ENCODE assay signal across 20 mouse cellular contexts in genomic region chr8:110738591-110739195, GRCm38 (mm10). TPM values are rescaled to one million over a fixed set of nuclear protein-coding genes. Genes with fewer than 3 reads are reported as not detected.
DNase-seq lines count a peak whose midpoint lies in the region; ATAC-seq and TF ChIP-seq lines count a peak whose summit lies in the region.
"Had no signal": no experiment of that assay in that cellular context is flagged by ENCODE, and none has a peak within 500 bp of the region (broad histone marks: within the 10 kb centered on the region; RNA-seq: fewer than 3 reads in every experiment).

No protein-coding gene starts in this region.

- no peaks in the 10 kb centered on the region for H3K27me3 ChIP-seq in heart, embryonic 13.5 days (replicated peaks)
- H3K27me3 ChIP-seq in stomach, embryonic 15.5 days (replicated peaks), result no peaks in the 10 kb centered on the region
- H3K27me3 ChIP-seq in stomach, postnatal 0 days (ENCODE audit: control insufficient read depth, insufficient read depth, low read length), result no peaks in the 10 kb centered on the region
- H3K27me3 ChIP-seq: embryonic facial prominence, embryonic 12.5 days; forebrain, embryonic 12.5 days; hindbrain, embryonic 13.5 days; neural tube, embryonic 15.5 days had no signal

- peak; percentile 26; the same call in 1 of the 2 replicates for ATAC-seq in heart, embryonic 13.5 days (ENCODE audit: extremely low read depth, insufficient number of reproducible peaks, low FRiP score, low TSS enrichment)
- 0 out of 2 replicates have a peak, but pooled peaks have one; percentile 12 for ATAC-seq in stomach, embryonic 15.5 days (ENCODE audit: insufficient read depth, low FRiP score, low read depth)
- ATAC-seq in stomach, postnatal 0 days (ENCODE audit: low FRiP score, low TSS enrichment), result no peak
- ATAC-seq: midbrain, embryonic 16.5 days had no signal

- H3K4me2 ChIP-seq in heart, embryonic 13.5 days, result no peak overlapping the region
- no peak overlapping the region for H3K4me2 ChIP-seq in stomach, embryonic 15.5 days
- no peak overlapping the region for H3K4me2 ChIP-seq in stomach, postnatal 0 days (replicated peaks; ENCODE audit: low read depth)
- H3K4me2 ChIP-seq: embryonic facial prominence, embryonic 12.5 days; forebrain, embryonic 12.5 days; hindbrain, embryonic 13.5 days; neural tube, embryonic 15.5 days had no signal

- DNase-seq in cerebellum, adult 11 months, result peak; percentile 27
- DNase-seq in cerebellum, adult 9-10 months, result no peak
- DNase-seq in heart, postnatal 14 days, result no peak
- DNase-seq in stomach, postnatal 0 days (ENCODE audit: low spot score), result no peak
- DNase-seq in lung, postnatal 14 days, result no peak
- DNase-seq: adrenal gland, postnatal 36 days; gastrocnemius, postnatal 14 days; heart, adult 18-20 months; heart, postnatal 36 days; kidney, adult 11 months; right cerebral cortex, postnatal 25 days; thymus, postnatal 25 days had no signal

- 89% methylated on average over 35 of the region's 35 CpGs for WGBS in heart, embryonic 13.5 days
- WGBS in stomach, embryonic 15.5 days, result 86% methylated on average over 35 of the region's 35 CpGs
- WGBS in stomach, postnatal 0 days, result 94% methylated on average over 30 of the region's 35 CpGs

- no peak for TF ChIP-seq EP300 in stomach, postnatal 0 days (optimal IDR thresholded peaks at IDR 0.05)

- peaks cover 72% of the 10 kb centered on the region for H3K36me3 ChIP-seq in heart, embryonic 13.5 days
- H3K36me3 ChIP-seq in stomach, embryonic 15.5 days, result peaks cover 46% of the 10 kb centered on the region
- H3K36me3 ChIP-seq in stomach, postnatal 0 days (ENCODE audit: control insufficient read depth, insufficient read depth, low read length), result peaks cover 35% of the 10 kb centered on the region

- no peak overlapping the region for H3K9ac ChIP-seq in heart, embryonic 13.5 days
- no peak overlapping the region for H3K9ac ChIP-seq in stomach, embryonic 15.5 days
- H3K9ac ChIP-seq in stomach, postnatal 0 days (ENCODE audit: low read length), result no peak overlapping the region
- H3K9ac ChIP-seq: embryonic facial prominence, embryonic 12.5 days; forebrain, embryonic 12.5 days; hindbrain, embryonic 13.5 days; neural tube, embryonic 15.5 days had no signal

- H3K27ac ChIP-seq in heart, embryonic 13.5 days (replicated peaks), result no peak overlapping the region
- H3K27ac ChIP-seq in stomach, embryonic 15.5 days, result no peak overlapping the region
- no peak overlapping the region for H3K27ac ChIP-seq in stomach, postnatal 0 days (replicated peaks)
- H3K27ac ChIP-seq: embryonic facial prominence, embryonic 12.5 days; forebrain, embryonic 12.5 days; hindbrain, embryonic 13.5 days; midbrain, embryonic 10.5 days; neural tube, embryonic 15.5 days had no signal

- H3K4me3 ChIP-seq in heart, embryonic 13.5 days, result no peak overlapping the region
- no peak overlapping the region for H3K4me3 ChIP-seq in stomach, embryonic 15.5 days (replicated peaks)
- no peak overlapping the region for H3K4me3 ChIP-seq in stomach, postnatal 0 days (ENCODE audit: low read depth, low read length)
- H3K4me3 ChIP-seq: embryonic facial prominence, embryonic 12.5 days; forebrain, embryonic 12.5 days; hindbrain, embryonic 13.5 days; midbrain, embryonic 10.5 days; neural tube, embryonic 15.5 days had no signal

- no peaks in the 10 kb centered on the region for H3K4me1 ChIP-seq in heart, embryonic 13.5 days
- no peaks in the 10 kb centered on the region for H3K4me1 ChIP-seq in stomach, embryonic 15.5 days
- no peaks in the 10 kb centered on the region for H3K4me1 ChIP-seq in stomach, postnatal 0 days (replicated peaks; ENCODE audit: control insufficient read depth, insufficient read depth)
- H3K4me1 ChIP-seq: embryonic facial prominence, embryonic 12.5 days; forebrain, embryonic 12.5 days; hindbrain, embryonic 13.5 days; midbrain, embryonic 10.5 days; neural tube, embryonic 15.5 days had no signal

- intact Hi-C loops in heart, postnatal 14 days (cut with DNase I), result no loop called here

- no peaks in the 10 kb centered on the region for H3K9me3 ChIP-seq in heart, embryonic 13.5 days
- H3K9me3 ChIP-seq in stomach, embryonic 15.5 days, result no peaks in the 10 kb centered on the region
- no peaks in the 10 kb centered on the region for H3K9me3 ChIP-seq in stomach, postnatal 0 days (ENCODE audit: control insufficient read depth, low read length)
- H3K9me3 ChIP-seq: embryonic facial prominence, embryonic 12.5 days; forebrain, embryonic 12.5 days; hindbrain, embryonic 13.5 days; midbrain, embryonic 10.5 days; neural tube, embryonic 15.5 days had no signal

- TF ChIP-seq CTCF in stomach, postnatal 0 days (IDR thresholded peaks at IDR 0.05; ENCODE audit: low read depth), result no peak

RNA-seq across cellular contexts. Expression of gene Mtss1l, which starts 17.4 kb away (rescaled TPM):
- polyA plus RNA-seq in heart, embryonic 13.5 days (2015; fragmentation: Nextera tagmentation; extraction: Ambion mirVana), result 6.0 and 6.4 TPM in 2 replicates
- 10 to 100 TPM; 31.4 to 32.9 TPM for total RNA-seq in heart, postnatal 14 days (2021)
- 15.9 and 16.2 TPM in 2 replicates for polyA plus RNA-seq in stomach, embryonic 15.5 days (2015; fragmentation: Nextera tagmentation; extraction: Ambion mirVana)
- polyA plus RNA-seq in stomach, postnatal 0 days (2015; fragmentation: Nextera tagmentation; extraction: Ambion mirVana), result 5.7 and 7.5 TPM in 2 replicates
